Mouse (Mus musculus): ENCODE measurements around the gene Nxn. TPM values are rescaled to one million over a fixed set of nuclear protein-coding genes. Genes with fewer than 3 reads are reported as not detected.

Nxn gene
- total and polyA plus RNA-seq, 3 experiments = 52.8 to 54.3 (median 53.0) TPM

- Histone ChIP-seq H3K9me3 (replicated peaks; ENCODE audit: insufficient read depth, low read length) (no peaks in the 10 kb centered on the region), H3K27ac (ENCODE audit: control insufficient read depth, low read depth, low read length) (no peak overlapping the region), H3K79me2 (ENCODE audit: control insufficient read depth, insufficient read depth, low read length, poor library complexity) (no peaks in the 10 kb centered on the region), H3K36me3 (ENCODE audit: control insufficient read depth in 1 of 2, insufficient read depth in 2 of 2, low read length in 2 of 2) (peaks cover 0 to 7% of the 10 kb centered on the region in 2 experiments; a peak in 1 of 4 replicates), H3K4me3 (ENCODE audit: control insufficient read depth in 1 of 2, insufficient read depth in 1 of 2, low read depth in 2 of 2, low read length in 2 of 2) (no peak overlapping the region), H3K27me3 (ENCODE audit: control insufficient read depth in 1 of 2, insufficient read depth in 2 of 2, low read length in 2 of 2) (no peaks in the 10 kb centered on the region), H3K9ac (ENCODE audit: control insufficient read depth, low read depth, low read length, poor library complexity, severe bottlenecking) (no peak overlapping the region), H3K4me1 (ENCODE audit: control insufficient read depth in 1 of 2, insufficient read depth in 2 of 2, low read length in 2 of 2) (no peaks in the 10 kb centered on the region)
- TF ChIP-seq NELFE (IDR thresholded peaks at IDR 0.05; ENCODE audit: low read depth, low read length) = no peak
- no peak for TF ChIP-seq MYC (IDR thresholded peaks at IDR 0.05; ENCODE audit: low read depth, low read length)
- TF ChIP-seq E2F4 (IDR thresholded peaks at IDR 0.05; ENCODE audit: borderline replicate concordance, low read depth, low read length) = no peak
- no peak for TF ChIP-seq RAD21 (IDR thresholded peaks at IDR 0.05; ENCODE audit: low read depth, low read length)
- TF ChIP-seq POLR2AphosphoS2 (IDR thresholded peaks at IDR 0.05; ENCODE audit: low read length) = no peak
- no peak for TF ChIP-seq MAX (IDR thresholded peaks at IDR 0.05; ENCODE audit: low read length)
- no peak for TF ChIP-seq CHD1 (IDR thresholded peaks at IDR 0.05; ENCODE audit: low read depth, low read length)
- DNase-seq (ENCODE audit: low read depth, low spot score) = no peak
Measured at GRCm38 (mm10) chr11:76267550-76267949, 131.4 kb downstream of the Nxn start.

GRCm38 (mm10) chr11:76262611-76263351 lies 136.2 kb downstream of the Nxn start:
- H3K4me3 ChIP-seq (ENCODE audit: control insufficient read depth in 1 of 2, insufficient read depth in 1 of 2, low read depth in 2 of 2, low read length in 2 of 2) = no peak overlapping the region
- H3K36me3 ChIP-seq (ENCODE audit: control insufficient read depth in 1 of 2, insufficient read depth in 2 of 2, low read length in 2 of 2) = peaks cover 0 to 3% of the 10 kb centered on the region in 2 experiments; a peak in 2 of 4 replicates
- TF ChIP-seq POLR2AphosphoS5 (IDR thresholded peaks at IDR 0.05; ENCODE audit: borderline replicate concordance, low read depth, low read length) = no peak
- TF ChIP-seq MAX (IDR thresholded peaks at IDR 0.05; ENCODE audit: low read length) = no peak
- no peak for TF ChIP-seq CHD2 (IDR thresholded peaks at IDR 0.05; ENCODE audit: low read length)
- no peaks in the 10 kb centered on the region for H3K27me3 ChIP-seq (ENCODE audit: control insufficient read depth in 1 of 2, insufficient read depth in 2 of 2, low read length in 2 of 2)
- no peak overlapping the region for H3K9ac ChIP-seq (ENCODE audit: control insufficient read depth, low read depth, low read length, poor library complexity, severe bottlenecking)
- no peaks in the 10 kb centered on the region for H3K79me2 ChIP-seq (ENCODE audit: control insufficient read depth, insufficient read depth, low read length, poor library complexity)
- H3K27ac ChIP-seq (ENCODE audit: control insufficient read depth, low read depth, low read length) = no peak overlapping the region
- peaks cover 0 to 3% of the 10 kb centered on the region in 2 experiments; a peak in 1 of 4 replicates for H3K4me1 ChIP-seq (ENCODE audit: control insufficient read depth in 1 of 2, insufficient read depth in 2 of 2, low read length in 2 of 2)
- no peak for DNase-seq (ENCODE audit: low read depth, low spot score)
- no peaks in the 10 kb centered on the region for H3K9me3 ChIP-seq (replicated peaks; ENCODE audit: insufficient read depth, low read length)

GRCm38 (mm10) chr11:76261224-76261623 lies 137.7 kb downstream of the Nxn start:
- Histone ChIP-seq H3K27me3 (ENCODE audit: control insufficient read depth in 1 of 2, insufficient read depth in 2 of 2, low read length in 2 of 2) (no peaks in the 10 kb centered on the region), H3K79me2 (ENCODE audit: control insufficient read depth, insufficient read depth, low read length, poor library complexity) (no peaks in the 10 kb centered on the region), H3K27ac (ENCODE audit: control insufficient read depth, low read depth, low read length) (no peak overlapping the region), H3K9me3 (replicated peaks; ENCODE audit: insufficient read depth, low read length) (no peaks in the 10 kb centered on the region), H3K9ac (ENCODE audit: control insufficient read depth, low read depth, low read length, poor library complexity, severe bottlenecking) (no peak overlapping the region), H3K4me1 (ENCODE audit: control insufficient read depth in 1 of 2, insufficient read depth in 2 of 2, low read length in 2 of 2) (peaks cover 0 to 3% of the 10 kb centered on the region in 2 experiments; a peak in 1 of 4 replicates), H3K36me3 (ENCODE audit: control insufficient read depth in 1 of 2, insufficient read depth in 2 of 2, low read length in 2 of 2) (peaks cover 0 to 3% of the 10 kb centered on the region in 2 experiments; a peak in 2 of 4 replicates), H3K4me3 (ENCODE audit: control insufficient read depth in 1 of 2, insufficient read depth in 1 of 2, low read depth in 2 of 2, low read length in 2 of 2) (no peak overlapping the region)
- TF ChIP-seq GABPA (IDR thresholded peaks at IDR 0.05; ENCODE audit: low read depth, low read length) = no peak
- TF ChIP-seq MAZ (IDR thresholded peaks at IDR 0.05; ENCODE audit: low read depth, low read length) = no peak
- no peak for TF ChIP-seq ZC3H11A (IDR thresholded peaks at IDR 0.05; ENCODE audit: low read depth, low read length)
- no peak for TF ChIP-seq RAD21 (IDR thresholded peaks at IDR 0.05; ENCODE audit: low read depth, low read length)
- no peak for TF ChIP-seq ZMIZ1 (IDR thresholded peaks at IDR 0.05; ENCODE audit: low read depth, low read length)
- no peak for TF ChIP-seq CHD1 (IDR thresholded peaks at IDR 0.05; ENCODE audit: low read depth, low read length)
- peak; percentile 42 for DNase-seq (ENCODE audit: low read depth, low spot score)
